Mouse (Mus musculus): Measurements from ENCODE around the gene Atp1a4. TPM values are rescaled to one million over a fixed set of nuclear protein-coding genes. Genes with fewer than 3 reads are reported as not detected.
"Not testable (repeated sequence)": the region's sequence is repeated elsewhere in the genome, so short reads cannot be mapped to it uniquely, and the experiment has no call there.

The Atp1a4 gene
- polyA plus RNA-seq, 1 experiment from 2014 or later = not detected

DNA sequence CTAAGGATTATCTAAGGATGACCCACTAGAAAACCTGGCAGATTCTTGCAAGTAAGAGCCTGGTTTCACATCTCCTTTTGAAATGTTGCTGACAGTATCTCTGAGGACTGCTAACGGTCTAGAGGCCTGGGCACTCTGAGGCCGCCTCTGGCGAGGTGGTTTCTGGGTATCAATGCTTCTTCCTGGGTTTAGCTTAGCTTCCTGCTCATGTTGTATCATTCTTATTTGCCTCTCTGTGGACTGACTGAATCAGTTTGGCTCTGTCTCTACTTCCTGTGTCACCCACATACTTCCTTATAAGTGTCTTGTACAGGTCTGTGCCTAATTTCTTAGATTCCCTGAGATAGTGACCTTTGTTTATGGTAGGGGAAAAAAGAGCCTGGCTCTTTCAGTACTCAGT, 19.0 kb upstream of the Atp1a4 start:
- no peaks in the 10 kb centered on the region for H3K27me3 ChIP-seq (ENCODE audit: poor library complexity, severe bottlenecking)
- DNase-seq (ENCODE audit: extremely low spot score, low spot score) = no peak
- no peak overlapping the region for H3K27ac ChIP-seq
- H3K36me3 ChIP-seq (replicated peaks) = no peaks in the 10 kb centered on the region
- H3K4me1 ChIP-seq = peaks cover 18% of the 10 kb centered on the region
- no peaks in the 10 kb centered on the region for H3K9me3 ChIP-seq
- H3K4me3 ChIP-seq = no peak overlapping the region
- WGBS = 86% methylated on average over 3 of the region's 3 CpGs

GRCm38 (mm10) chr1:172274547-172274946, 16.3 kb upstream of the Atp1a4 start:
- H3K36me3 ChIP-seq (replicated peaks) = no peaks in the 10 kb centered on the region
- no peak overlapping the region for H3K4me3 ChIP-seq
- H3K4me1 ChIP-seq = peaks cover 23% of the 10 kb centered on the region
- H3K9me3 ChIP-seq = no peaks in the 10 kb centered on the region
- H3K27me3 ChIP-seq (ENCODE audit: poor library complexity, severe bottlenecking) = no peaks in the 10 kb centered on the region
- 65% methylated on average over 5 of the region's 5 CpGs for WGBS
- DNase-seq (ENCODE audit: extremely low spot score, low spot score) = no peak
- peak overlapping the region; percentile 48; the same call in 1 of the 2 replicates for H3K27ac ChIP-seq

DNA sequence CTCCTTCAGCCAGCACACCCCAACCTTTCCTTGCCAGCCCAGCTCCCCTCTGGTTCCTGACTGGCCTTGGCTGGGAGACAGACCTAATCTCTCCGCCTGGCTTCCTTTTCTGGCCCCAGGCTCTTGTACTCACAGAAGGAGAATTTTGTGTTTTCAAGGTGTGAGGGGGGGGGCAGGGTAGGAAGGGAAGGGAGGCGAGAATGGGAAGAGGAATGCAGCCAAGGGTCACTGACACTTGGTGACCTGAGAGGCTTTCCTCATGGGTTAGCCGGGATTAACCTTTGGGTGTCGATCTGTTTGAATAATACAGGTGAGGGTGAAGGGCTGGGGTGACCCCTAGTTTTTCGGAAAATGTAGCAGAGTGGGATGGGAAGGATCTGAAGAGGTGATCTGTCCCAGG, 15.9 kb upstream of the Atp1a4 start:
- Histone ChIP-seq H3K9me3 (no peaks in the 10 kb centered on the region), H3K4me3 (no peak overlapping the region), H3K27ac (peak overlapping the region; percentile 48), H3K27me3 (ENCODE audit: poor library complexity, severe bottlenecking) (no peaks in the 10 kb centered on the region), H3K36me3 (replicated peaks) (no peaks in the 10 kb centered on the region), H3K4me1 (peaks cover 23% of the 10 kb centered on the region)
- whole genome bisulfite sequencing = 62% methylated on average over 5 of the region's 5 CpGs
- DNase-seq (ENCODE audit: extremely low spot score, low spot score) = no peak

DNA sequence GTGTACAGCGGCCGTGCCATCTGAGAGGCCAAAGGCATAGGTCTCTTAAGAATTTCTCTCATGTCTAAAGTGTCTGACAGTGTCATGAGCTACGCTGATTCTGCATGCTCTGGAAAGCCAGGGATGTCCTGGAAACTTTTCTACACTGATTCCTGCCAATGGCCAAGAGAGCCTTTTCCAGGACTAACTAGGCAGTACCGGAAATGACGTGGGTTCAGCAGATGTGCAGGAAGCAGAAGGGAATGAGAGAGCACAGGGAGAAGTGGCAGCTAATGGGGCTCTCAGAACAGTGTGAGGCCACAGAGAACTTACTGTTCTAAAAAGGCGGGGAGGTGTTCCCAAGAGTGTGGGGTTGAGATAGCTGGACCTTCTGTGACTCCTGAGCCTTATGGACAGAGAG, 15.2 kb upstream of the Atp1a4 start:
- Histone ChIP-seq H3K36me3 (replicated peaks) (no peaks in the 10 kb centered on the region), H3K27ac (no peak overlapping the region), H3K4me3 (no peak overlapping the region), H3K27me3 (ENCODE audit: poor library complexity, severe bottlenecking) (no peaks in the 10 kb centered on the region), H3K9me3 (no peaks in the 10 kb centered on the region), H3K4me1 (peaks cover 23% of the 10 kb centered on the region)
- 92% methylated on average over 6 of the region's 6 CpGs for WGBS
- DNase-seq (ENCODE audit: extremely low spot score, low spot score) = no peak

DNA sequence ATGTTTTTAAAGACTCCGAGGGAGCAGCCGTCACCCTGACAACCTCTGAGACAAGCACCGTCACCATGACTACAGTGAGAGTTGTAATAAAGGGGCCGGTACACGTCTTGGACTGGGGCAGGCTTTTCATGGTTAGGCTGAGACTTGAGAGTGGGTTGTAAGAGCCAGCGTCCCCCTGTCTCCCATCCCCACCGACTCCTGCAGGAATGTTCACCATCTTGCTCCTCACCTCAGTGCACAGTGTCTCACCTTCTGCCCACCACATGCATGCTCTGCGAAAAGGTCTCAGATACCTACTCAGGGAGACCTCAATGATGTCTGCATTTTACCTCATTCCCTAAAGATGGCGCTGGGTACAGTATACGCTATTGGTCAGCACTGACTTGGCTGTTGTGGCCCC, 13.6 kb upstream of the Atp1a4 start:
- Histone ChIP-seq H3K4me3 (no peak overlapping the region; the same call in 1 of the 2 replicates), H3K27ac (peak overlapping the region; percentile 64), H3K9me3 (no peaks in the 10 kb centered on the region), H3K27me3 (ENCODE audit: poor library complexity, severe bottlenecking) (no peaks in the 10 kb centered on the region), H3K36me3 (replicated peaks) (no peaks in the 10 kb centered on the region), H3K4me1 (peaks cover 23% of the 10 kb centered on the region)
- DNase-seq (ENCODE audit: extremely low spot score, low spot score) = peak; percentile 40
- 62% methylated on average over 10 of the region's 10 CpGs for WGBS

GRCm38 (mm10) chr1:172271208-172271607, 13.0 kb upstream of the Atp1a4 start:
- no peaks in the 10 kb centered on the region for H3K36me3 ChIP-seq (replicated peaks)
- H3K4me1 ChIP-seq = peaks cover 23% of the 10 kb centered on the region
- peak overlapping the region; percentile 56; the same call in 1 of the 2 replicates for H3K27ac ChIP-seq
- H3K9me3 ChIP-seq = no peaks in the 10 kb centered on the region
- no peak for DNase-seq (ENCODE audit: extremely low spot score, low spot score)
- H3K4me3 ChIP-seq = no peak overlapping the region
- WGBS = 87% methylated on average over 3 of the region's 3 CpGs
- no peaks in the 10 kb centered on the region for H3K27me3 ChIP-seq (ENCODE audit: poor library complexity, severe bottlenecking)

DNA sequence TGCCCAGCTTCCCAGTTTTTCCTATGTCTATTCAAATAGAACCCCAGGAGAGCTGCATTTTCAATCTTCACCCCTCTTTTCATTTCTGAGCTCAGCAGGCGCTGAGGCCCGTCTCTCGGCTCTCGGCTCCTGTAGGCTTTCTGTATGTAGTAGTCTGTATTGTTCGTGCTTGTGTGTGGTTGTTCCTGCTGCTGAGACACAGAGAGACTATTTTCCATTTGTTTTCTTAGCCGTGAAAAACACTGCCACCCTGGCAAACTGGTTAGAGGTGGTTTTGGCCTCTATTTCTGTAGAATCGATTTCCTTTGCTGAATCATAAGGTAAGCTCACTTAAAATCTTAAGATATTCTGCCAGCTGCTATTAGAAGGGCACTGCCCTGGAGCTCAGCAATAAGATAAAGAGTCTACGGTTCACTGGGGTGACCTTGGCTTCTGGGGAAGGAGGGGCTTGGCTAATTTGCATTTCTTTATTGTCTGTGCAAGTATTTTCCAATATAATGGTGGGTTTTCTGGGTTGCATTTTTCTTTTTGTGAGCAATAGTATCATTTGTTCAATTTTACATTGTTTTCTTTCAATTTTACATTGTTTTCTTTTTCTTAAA, 3.4 kb upstream of the Atp1a4 start, which contains the start of gene Igsf8:
Gene Igsf8, plus strand, starts transcription at position 165 of the 602 bp plus-strand sequence.
- Histone ChIP-seq H3K36me3 (replicated peaks) (no peaks in the 10 kb centered on the region), H3K4me1 (peaks cover 30% of the 10 kb centered on the region), H3K4me3 (peak within 1 kb of the TSS; percentile 16; the same call in 1 of the 2 replicates), H3K27ac (peak within 1 kb of the TSS; percentile 74), H3K27me3 (ENCODE audit: poor library complexity, severe bottlenecking) (no peaks in the 10 kb centered on the region), H3K9me3 (peaks cover 4% of the 10 kb centered on the region)
- WGBS = 33% methylated on average over 8 of the region's 8 CpGs
- DNase-seq (ENCODE audit: extremely low spot score, low spot score) = no peak

DNA sequence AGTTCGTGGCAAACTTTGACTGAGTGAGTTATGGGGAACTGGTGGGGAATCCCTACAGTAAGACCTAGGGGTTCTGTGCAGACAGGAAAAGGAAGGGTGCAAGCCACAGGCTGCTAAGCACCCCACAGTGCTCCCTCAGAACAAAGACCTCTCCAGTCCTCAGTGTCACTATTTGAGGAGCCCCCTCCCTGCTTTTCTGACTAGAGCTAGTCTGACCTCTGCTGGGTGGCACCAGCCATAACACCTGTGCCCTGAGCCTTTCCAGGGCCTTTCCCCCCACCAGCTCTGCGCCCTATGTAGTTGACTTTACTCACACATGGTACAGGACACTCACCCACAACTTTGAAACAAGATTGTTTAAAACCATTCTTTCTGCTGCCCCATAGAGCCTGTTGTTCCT, 10.5 kb downstream of the Atp1a4 start:
- Histone ChIP-seq H3K27me3 (ENCODE audit: poor library complexity, severe bottlenecking) (peaks cover 41% of the 10 kb centered on the region), H3K27ac (peak overlapping the region; percentile 74; the same call in 1 of the 2 replicates), H3K4me1 (peaks cover 30% of the 10 kb centered on the region), H3K36me3 (replicated peaks) (no peaks in the 10 kb centered on the region), H3K4me3 (no peak overlapping the region), H3K9me3 (no peaks in the 10 kb centered on the region)
- 57% methylated on average over 2 of the region's 2 CpGs for WGBS
- peak; percentile 43 for DNase-seq (ENCODE audit: extremely low spot score, low spot score)

GRCm38 (mm10) chr1:172247216-172247615, 11.0 kb downstream of the Atp1a4 start:
- H3K4me3 ChIP-seq = no peak overlapping the region
- peaks cover 34% of the 10 kb centered on the region for H3K4me1 ChIP-seq
- H3K27me3 ChIP-seq (ENCODE audit: poor library complexity, severe bottlenecking) = peaks cover 41% of the 10 kb centered on the region
- no peaks in the 10 kb centered on the region for H3K36me3 ChIP-seq (replicated peaks)
- H3K9me3 ChIP-seq = no peaks in the 10 kb centered on the region
- DNase-seq (ENCODE audit: extremely low spot score, low spot score) = no peak
- 74% methylated on average over 4 of the region's 4 CpGs for WGBS
- peak overlapping the region; percentile 74; the same call in 1 of the 2 replicates for H3K27ac ChIP-seq

DNA sequence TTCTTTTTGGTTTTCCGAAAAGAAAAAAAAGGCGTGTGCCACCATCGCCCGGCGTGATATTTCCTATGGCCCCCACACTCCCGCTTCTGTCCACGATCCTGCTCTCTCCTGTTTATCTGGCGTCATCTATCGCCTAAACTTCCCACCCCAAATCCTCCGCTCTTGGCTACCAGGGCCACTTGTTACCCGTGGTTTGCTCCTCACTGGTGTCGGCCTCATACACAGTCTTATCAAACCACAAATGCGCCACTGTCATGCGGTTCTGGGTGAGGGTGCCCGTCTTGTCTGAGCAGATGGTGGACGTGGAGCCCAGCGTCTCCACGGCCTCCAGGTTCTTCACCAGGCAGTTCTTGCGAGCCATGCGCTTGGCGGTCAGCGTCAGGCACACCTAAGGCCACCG, 13.6 kb downstream of the Atp1a4 start:
- DNase-seq (ENCODE audit: extremely low spot score, low spot score); H3K36me3 ChIP-seq (replicated peaks); H3K9me3 ChIP-seq; H3K27ac ChIP-seq: not testable (repeated sequence)
- Histone ChIP-seq H3K4me3 (peak overlapping the region; percentile 7; the same call in 1 of the 2 replicates), H3K4me1 (peaks cover 49% of the 10 kb centered on the region), H3K27me3 (ENCODE audit: poor library complexity, severe bottlenecking) (peaks cover 41% of the 10 kb centered on the region)
- WGBS = 44% methylated on average over 23 of the region's 23 CpGs

- no peak for DNase-seq (ENCODE audit: extremely low spot score, low spot score)
- Histone ChIP-seq H3K4me1 (peaks cover 49% of the 10 kb centered on the region), H3K27me3 (ENCODE audit: poor library complexity, severe bottlenecking) (peaks cover 41% of the 10 kb centered on the region), H3K27ac (peak overlapping the region; percentile 53; the same call in 1 of the 2 replicates), H3K9me3 (no peaks in the 10 kb centered on the region), H3K36me3 (replicated peaks) (no peaks in the 10 kb centered on the region), H3K4me3 (peak overlapping the region; percentile 7; the same call in 1 of the 2 replicates)
- 26% methylated on average over 16 of the region's 16 CpGs for WGBS
These were observed 14.5 kb downstream of the Atp1a4 start for GRCm38 (mm10) chr1:172243547-172244205.

DNA sequence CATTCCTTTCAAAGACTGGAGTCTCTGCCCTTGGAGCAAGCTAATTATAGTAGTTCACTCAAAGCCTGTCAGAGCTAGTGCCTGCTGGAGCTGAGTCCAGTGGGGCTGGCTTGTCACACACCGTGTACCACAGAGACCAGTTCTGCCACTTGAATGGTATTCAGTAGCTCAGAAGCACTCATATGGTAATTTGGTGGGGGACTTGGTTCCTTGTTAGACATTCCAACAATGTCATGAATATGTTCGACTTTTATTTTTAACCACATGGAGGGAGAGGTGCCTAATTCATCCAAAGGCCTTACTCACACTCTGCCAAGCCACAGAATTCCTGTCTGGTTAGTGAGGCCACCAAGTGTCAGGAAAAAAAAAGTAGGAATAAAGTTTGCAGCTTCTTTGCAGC, 15.8 kb downstream of the Atp1a4 start:
- Histone ChIP-seq H3K27ac (0 out of 2 replicates have a peak overlapping the region, but pooled peaks have one; percentile 51), H3K4me1 (peaks cover 45% of the 10 kb centered on the region), H3K9me3 (no peaks in the 10 kb centered on the region), H3K36me3 (replicated peaks) (no peaks in the 10 kb centered on the region), H3K4me3 (no peak overlapping the region), H3K27me3 (ENCODE audit: poor library complexity, severe bottlenecking) (peaks cover 41% of the 10 kb centered on the region)
- DNase-seq (ENCODE audit: extremely low spot score, low spot score) = peak; percentile 37
- WGBS = 43% methylated on average over 2 of the region's 2 CpGs

All from forebrain, embryonic 10.5 days (tissue).